In the genomic region with DNA sequence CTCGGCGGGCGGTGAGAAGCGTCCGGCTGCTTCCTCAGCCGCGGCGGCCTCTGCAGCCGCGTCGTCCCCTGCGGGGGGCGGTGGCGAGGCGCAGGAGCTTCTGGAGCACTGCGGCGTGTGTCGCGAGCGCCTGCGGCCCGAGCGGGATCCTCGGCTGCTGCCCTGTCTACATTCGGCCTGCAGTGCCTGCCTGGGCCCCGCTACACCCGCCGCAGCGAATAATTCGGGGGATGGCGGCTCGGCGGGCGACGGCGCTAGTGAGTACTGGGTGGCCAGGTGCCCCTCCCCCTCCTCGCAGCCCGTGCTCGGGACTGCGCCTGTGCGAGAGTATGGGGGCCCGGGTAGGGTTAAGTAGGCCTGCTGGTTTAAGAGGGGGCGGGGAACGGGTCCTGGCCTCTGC, we compare ENCODE assay signal across 7 mouse cellular contexts. TPM values are rescaled to one million over a fixed set of nuclear protein-coding genes. Genes with fewer than 3 reads are reported as not detected.
DNase-seq lines count a peak whose midpoint lies in the region; ATAC-seq and TF ChIP-seq lines count a peak whose summit lies in the region.

No protein-coding gene starts in this region.

- no peaks in the 10 kb centered on the region for H3K27me3 ChIP-seq in embryonic facial prominence, embryonic 10.5 days (replicated peaks; ENCODE audit: low read depth, poor library complexity, severe bottlenecking)
- no peaks in the 10 kb centered on the region for H3K27me3 ChIP-seq in kidney, adult 2 months (replicated peaks; ENCODE audit: control insufficient read depth, insufficient read depth, low read length)
- no peaks in the 10 kb centered on the region for H3K27me3 ChIP-seq in limb, embryonic 15.5 days
- no peaks in the 10 kb centered on the region for H3K27me3 ChIP-seq in midbrain, embryonic 15.5 days (replicated peaks)

- no peaks in the 10 kb centered on the region for H3K9me3 ChIP-seq in embryonic facial prominence, embryonic 10.5 days
- H3K9me3 ChIP-seq in limb, embryonic 15.5 days, result no peaks in the 10 kb centered on the region
- no peaks in the 10 kb centered on the region for H3K9me3 ChIP-seq in midbrain, embryonic 15.5 days

- no peak for TF ChIP-seq POLR2A in kidney, adult 2 months (IDR thresholded peaks at IDR 0.05; ENCODE audit: low read depth, low read length)

- peak overlapping the region; percentile 89 for H3K4me2 ChIP-seq in limb, embryonic 15.5 days
- peak overlapping the region; percentile 97 for H3K4me2 ChIP-seq in midbrain, embryonic 15.5 days

- H3K4me1 ChIP-seq in embryonic facial prominence, embryonic 10.5 days, result peaks cover 31% of the 10 kb centered on the region
- H3K4me1 ChIP-seq in kidney, adult 2 months (ENCODE audit: control insufficient read depth, insufficient read depth, low read length), result peaks cover 12% of the 10 kb centered on the region
- peaks cover 29% of the 10 kb centered on the region for H3K4me1 ChIP-seq in limb, embryonic 15.5 days
- peaks cover 33% of the 10 kb centered on the region for H3K4me1 ChIP-seq in midbrain, embryonic 15.5 days

- under 1% methylated on average over 44 of the region's 44 CpGs for WGBS in embryonic facial prominence, embryonic 10.5 days
- under 1% methylated on average over 36 of the region's 44 CpGs for WGBS in kidney, adult 2 months
- WGBS in limb, embryonic 15.5 days, result under 1% methylated on average over 41 of the region's 44 CpGs
- WGBS in midbrain, embryonic 15.5 days, result 1% methylated on average over 31 of the region's 44 CpGs

- peak; percentile 8 for ATAC-seq in granulocyte monocyte progenitor cell, adult 5-6 weeks (replicated peaks; ENCODE audit: poor library complexity, severe bottlenecking)
- peak; percentile 56 for ATAC-seq in limb, embryonic 15.5 days (ENCODE audit: insufficient number of reproducible peaks, low FRiP score, low TSS enrichment, low read depth)
- peak; percentile 70 for ATAC-seq in midbrain, embryonic 15.5 days (replicated peaks)

- peak overlapping the region; percentile 99 for H3K4me3 ChIP-seq in embryonic facial prominence, embryonic 10.5 days
- H3K4me3 ChIP-seq in kidney, adult 2 months (ENCODE audit: insufficient read depth, low read depth, low read length), result peak overlapping the region; percentile 65
- peak overlapping the region; percentile 97 for H3K4me3 ChIP-seq in limb, embryonic 15.5 days
- peak overlapping the region; percentile 86 for H3K4me3 ChIP-seq in midbrain, embryonic 15.5 days

- H3K9ac ChIP-seq in limb, embryonic 15.5 days, result peak overlapping the region; percentile 95
- peak overlapping the region; percentile 85 for H3K9ac ChIP-seq in midbrain, embryonic 15.5 days

- peak; percentile 71 for DNase-seq in adrenal gland, adult 8-10 months
- DNase-seq in embryonic facial prominence, embryonic 10.5 days (ENCODE audit: low spot score), result peak; percentile 88
- peak; percentile 68 for DNase-seq in kidney, adult 2 months
- DNase-seq in spleen, postnatal 14 days (ENCODE audit: low spot score in 2 of 2), result peak; percentile 50 to 65

- H3K27ac ChIP-seq in embryonic facial prominence, embryonic 10.5 days (replicated peaks), result peak overlapping the region; percentile 99
- H3K27ac ChIP-seq in kidney, adult 2 months (ENCODE audit: insufficient read depth, low read depth, low read length), result peak overlapping the region; percentile 61; the same call in 1 of the 2 replicates
- peak overlapping the region; percentile 100 for H3K27ac ChIP-seq in limb, embryonic 15.5 days
- peak overlapping the region; percentile 99 for H3K27ac ChIP-seq in midbrain, embryonic 15.5 days

- H3K36me3 ChIP-seq in embryonic facial prominence, embryonic 10.5 days (replicated peaks), result peaks cover 48% of the 10 kb centered on the region
- peaks cover 2% of the 10 kb centered on the region; the same call in 1 of the 2 replicates for H3K36me3 ChIP-seq in kidney, adult 2 months (ENCODE audit: control insufficient read depth, insufficient read depth, low read length)
- H3K36me3 ChIP-seq in limb, embryonic 15.5 days, result peaks cover 44% of the 10 kb centered on the region
- peaks cover 28% of the 10 kb centered on the region for H3K36me3 ChIP-seq in midbrain, embryonic 15.5 days (replicated peaks)

- no peak for TF ChIP-seq CTCF in kidney, adult 2 months (conservative IDR thresholded peaks at IDR 0.05; ENCODE audit: insufficient read depth, insufficient read length, low read depth, low read length)

RNA-seq across cellular contexts. Expression of a gene that starts 9.8 kb away (rescaled TPM):
- 100 to 1,000 TPM; 235 to 249 (median 240) TPM for total RNA-seq in adrenal gland, adult 8-10 months (2022)
- 89.1 and 93.0 TPM in 2 replicates for polyA plus RNA-seq in embryonic facial prominence, embryonic 10.5 days (2016; fragmentation: Nextera tagmentation; extraction: Ambion mirVana)
- 117 and 163 TPM in 2 replicates for total RNA-seq in granulocyte monocyte progenitor cell, adult 5-6 weeks (2014; fragmentation: Nextera tagmentation)
- 162 and 196 TPM in 2 replicates for total RNA-seq in granulocyte monocyte progenitor cell, adult 5-6 weeks (2017)
- 103 and 134 TPM in 2 replicates for polyA plus RNA-seq in kidney, adult 2 months (2012; rRNA removed)
- 179 and 185 TPM in 2 replicates for polyA plus RNA-seq in limb, embryonic 15.5 days (2015; fragmentation: Nextera tagmentation; extraction: Ambion mirVana)
- polyA plus RNA-seq in midbrain, embryonic 15.5 days (2015; fragmentation: Nextera tagmentation; extraction: Ambion mirVana), result 188 TPM in 2 replicates

RNA-seq across cellular contexts. Expression of a gene that starts 13.3 kb away (rescaled TPM):
- total RNA-seq in adrenal gland, adult 8-10 months (2022), result 100 to 1,000 TPM; 168 to 169 (median 168) TPM
- 157 and 159 TPM in 2 replicates for polyA plus RNA-seq in embryonic facial prominence, embryonic 10.5 days (2016; fragmentation: Nextera tagmentation; extraction: Ambion mirVana)
- 196 and 197 TPM in 2 replicates for total RNA-seq in granulocyte monocyte progenitor cell, adult 5-6 weeks (2014; fragmentation: Nextera tagmentation)
- 126 and 132 TPM in 2 replicates for total RNA-seq in granulocyte monocyte progenitor cell, adult 5-6 weeks (2017)
- polyA plus RNA-seq in kidney, adult 2 months (2012; rRNA removed), result 231 and 249 TPM in 2 replicates
- 102 and 104 TPM in 2 replicates for polyA plus RNA-seq in limb, embryonic 15.5 days (2015; fragmentation: Nextera tagmentation; extraction: Ambion mirVana)
- 141 and 162 TPM in 2 replicates for polyA plus RNA-seq in midbrain, embryonic 15.5 days (2015; fragmentation: Nextera tagmentation; extraction: Ambion mirVana)

RNA-seq across cellular contexts. Expression of a gene that starts 15.0 kb away (rescaled TPM):
- total RNA-seq in adrenal gland, adult 8-10 months (2022), result 10 to 100 TPM; 15.2 to 19.9 (median 17.5) TPM
- polyA plus RNA-seq in embryonic facial prominence, embryonic 10.5 days (2016; fragmentation: Nextera tagmentation; extraction: Ambion mirVana), result 27.2 and 28.4 TPM in 2 replicates
- total RNA-seq in granulocyte monocyte progenitor cell, adult 5-6 weeks (2014; fragmentation: Nextera tagmentation), result 8.5 and 19.8 TPM in 2 replicates
- 4.9 and 11.9 TPM in 2 replicates for total RNA-seq in granulocyte monocyte progenitor cell, adult 5-6 weeks (2017)
- polyA plus RNA-seq in kidney, adult 2 months (2012; rRNA removed), result 14.1 and 15.0 TPM in 2 replicates
- 23.7 and 25.2 TPM in 2 replicates for polyA plus RNA-seq in limb, embryonic 15.5 days (2015; fragmentation: Nextera tagmentation; extraction: Ambion mirVana)
- polyA plus RNA-seq in midbrain, embryonic 15.5 days (2015; fragmentation: Nextera tagmentation; extraction: Ambion mirVana), result 45.9 and 46.7 TPM in 2 replicates

RNA-seq across cellular contexts. Expression of a gene that starts 25.9 kb away (rescaled TPM):
- total RNA-seq in adrenal gland, adult 8-10 months (2022), result 100 to 1,000 TPM; 223 to 300 (median 260) TPM
- 452 and 468 TPM in 2 replicates for polyA plus RNA-seq in embryonic facial prominence, embryonic 10.5 days (2016; fragmentation: Nextera tagmentation; extraction: Ambion mirVana)
- 599 and 728 TPM in 2 replicates for total RNA-seq in granulocyte monocyte progenitor cell, adult 5-6 weeks (2014; fragmentation: Nextera tagmentation)
- total RNA-seq in granulocyte monocyte progenitor cell, adult 5-6 weeks (2017), result 489 and 493 TPM in 2 replicates
- 186 and 191 TPM in 2 replicates for polyA plus RNA-seq in kidney, adult 2 months (2012; rRNA removed)
- 189 and 243 TPM in 2 replicates for polyA plus RNA-seq in limb, embryonic 15.5 days (2015; fragmentation: Nextera tagmentation; extraction: Ambion mirVana)
- polyA plus RNA-seq in midbrain, embryonic 15.5 days (2015; fragmentation: Nextera tagmentation; extraction: Ambion mirVana), result 229 and 258 TPM in 2 replicates

RNA-seq across cellular contexts. Expression of a gene that starts 26.8 kb away (rescaled TPM):
- total RNA-seq in adrenal gland, adult 8-10 months (2022), result under 1 TPM in 2 of 4 experiments, not detected in 2; 0.18 to 0.32 TPM
- polyA plus RNA-seq in embryonic facial prominence, embryonic 10.5 days (2016; fragmentation: Nextera tagmentation; extraction: Ambion mirVana), result not detected in 2 replicates
- total RNA-seq in granulocyte monocyte progenitor cell, adult 5-6 weeks (2014; fragmentation: Nextera tagmentation), result not detected in 2 replicates
- total RNA-seq in granulocyte monocyte progenitor cell, adult 5-6 weeks (2017), result not detected in 2 replicates
- polyA plus RNA-seq in kidney, adult 2 months (2012; rRNA removed), result 0.56 and 0.69 TPM in 2 replicates
- polyA plus RNA-seq in limb, embryonic 15.5 days (2015; fragmentation: Nextera tagmentation; extraction: Ambion mirVana), result 0.07 and 0.20 TPM in 2 replicates
- 0.38 and 0.65 TPM in 2 replicates for polyA plus RNA-seq in midbrain, embryonic 15.5 days (2015; fragmentation: Nextera tagmentation; extraction: Ambion mirVana)

Comparison
In these comparisons a context has a peak if more than half of its experiments do, and no peak if none do; other contexts are left out.
1. Peak in every context shown above with its lines: DNase-seq, ATAC-seq, H3K4me3 ChIP-seq and H3K27ac ChIP-seq.
2. ATAC-seq: peak in every context shown above with its lines; median percentile 70 in midbrain, embryonic 15.5 days; 56 in limb, embryonic 15.5 days; 8 in granulocyte monocyte progenitor cell, adult 5-6 weeks.